ENCODE assay signal across 20 mouse cellular contexts in the genomic region with DNA sequence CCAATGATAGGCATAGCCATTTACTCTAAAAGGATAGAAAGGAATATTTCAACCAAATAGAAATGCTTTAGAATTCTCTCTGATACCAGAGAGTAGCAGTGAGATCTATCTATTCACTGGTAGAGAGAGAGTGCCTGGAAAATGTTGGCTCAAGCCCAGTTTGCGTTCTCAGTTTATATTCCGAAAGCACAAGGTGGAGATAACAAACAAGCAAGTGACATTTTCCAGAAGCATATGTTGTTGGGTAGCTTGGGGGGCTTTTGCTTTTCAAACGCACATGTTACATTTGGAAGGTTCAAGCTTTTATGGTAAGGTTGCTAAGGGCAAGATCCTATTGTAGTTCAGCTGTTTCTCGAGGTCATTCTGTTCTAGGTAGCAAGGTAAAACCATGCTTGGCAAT.
"Had no signal": no experiment of that assay in that cellular context is flagged by ENCODE, and none has a peak within 500 bp of the region (broad histone marks: within the 10 kb centered on the region; RNA-seq: fewer than 3 reads in every experiment).

No protein-coding gene starts in this region.

- H3K27me3 ChIP-seq: liver, embryonic 15.5 days; megakaryocyte, embryonic 14.5 days; midbrain, embryonic 13.5 days; neural tube, embryonic 13.5 days; neural tube, embryonic 15.5 days had no signal

- H3K9me3 ChIP-seq: liver, embryonic 15.5 days; megakaryocyte, embryonic 14.5 days; midbrain, embryonic 13.5 days; neural tube, embryonic 13.5 days; neural tube, embryonic 15.5 days had no signal

- ATAC-seq: liver, postnatal 0 days; midbrain, embryonic 13.5 days; midbrain, embryonic 16.5 days had no signal

- H3K4me1 ChIP-seq: liver, embryonic 15.5 days; megakaryocyte, embryonic 14.5 days; midbrain, embryonic 13.5 days; neural tube, embryonic 13.5 days; neural tube, embryonic 15.5 days had no signal

- H3K36me3 ChIP-seq: liver, embryonic 15.5 days; midbrain, embryonic 13.5 days; neural tube, embryonic 13.5 days; neural tube, embryonic 15.5 days had no signal

- H3K4me3 ChIP-seq: liver, embryonic 15.5 days; megakaryocyte, embryonic 14.5 days; midbrain, embryonic 13.5 days; myocyte; neural tube, embryonic 13.5 days; neural tube, embryonic 15.5 days had no signal

- H3K4me2 ChIP-seq: liver, embryonic 15.5 days; midbrain, embryonic 11.5 days; midbrain, embryonic 13.5 days; neural tube, embryonic 13.5 days; neural tube, embryonic 15.5 days had no signal

- H3K27ac ChIP-seq: liver, embryonic 15.5 days; macrophage; midbrain, embryonic 13.5 days; neural tube, embryonic 13.5 days; neural tube, embryonic 15.5 days had no signal

- DNase-seq: liver, postnatal 0 days; lung, adult 2 months; lung, postnatal 10 days; retina, postnatal 1 day; right cerebral cortex, adult 18-20 months; right cerebral cortex, postnatal 25 days; right cerebral cortex, postnatal 4 days; spleen, adult 18-20 months; thymus, adult 18-20 months; thymus, postnatal 25 days; thymus, postnatal 4 days had no signal

- H3K9ac ChIP-seq: liver, embryonic 15.5 days; liver, postnatal 0 days; midbrain, embryonic 13.5 days; neural tube, embryonic 13.5 days; neural tube, embryonic 15.5 days had no signal
